Mouse (Mus musculus): ENCODE measurements around the gene Frs3. TPM values are rescaled to one million over a fixed set of nuclear protein-coding genes. Genes with fewer than 3 reads are reported as not detected.

The Frs3 gene
- polyA plus RNA-seq, 1 experiment from 2014 or later: 23.2 TPM

GRCm38 (mm10) chr17:47693671-47694441 is 5.0 kb downstream of the Frs3 start:
- peak overlapping the region; percentile 60 for H3K4me3 ChIP-seq
- ATAC-seq (replicated peaks): peak; percentile 4; the same call in 1 of the 2 replicates
- H3K9ac ChIP-seq (replicated peaks): peak overlapping the region; percentile 66
- peak overlapping the region; percentile 82 for H3K4me2 ChIP-seq (replicated peaks)
- WGBS: 43% methylated on average over 13 of the region's 13 CpGs
- H3K4me1 ChIP-seq: peaks cover 24% of the 10 kb centered on the region
- no peaks in the 10 kb centered on the region for H3K36me3 ChIP-seq
- peak overlapping the region; percentile 32 for H3K27ac ChIP-seq (replicated peaks)
- no peaks in the 10 kb centered on the region for H3K9me3 ChIP-seq
- no peaks in the 10 kb centered on the region for H3K27me3 ChIP-seq

DNA sequence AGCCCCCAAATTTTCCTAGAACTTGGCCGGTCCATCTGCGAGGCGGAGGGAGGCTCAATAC is 5.4 kb downstream of the Frs3 start, which contains the start of gene Gm21981:
Gene Gm21981 (minus strand): TSS at position 14 of the 61 bp plus-strand sequence.
- H3K36me3 ChIP-seq: no peaks in the 10 kb centered on the region
- 0% methylated on average over 3 of the region's 3 CpGs for WGBS
- ATAC-seq (replicated peaks): no peak

GRCm38 (mm10) chr17:47694503-47695336 is 5.9 kb downstream of the Frs3 start, which contains the start of gene Prickle4:
Gene Prickle4 (minus strand): TSS chr17:47694736.
- Histone ChIP-seq H3K27me3 (no peaks in the 10 kb centered on the region), H3K27ac (replicated peaks) (peak within 1 kb of the TSS; percentile 32), H3K4me1 (peaks cover 17% of the 10 kb centered on the region), H3K9ac (replicated peaks) (peak within 1 kb of the TSS; percentile 66), H3K4me2 (replicated peaks) (peak within 1 kb of the TSS; percentile 82), H3K9me3 (no peaks in the 10 kb centered on the region), H3K36me3 (no peaks in the 10 kb centered on the region), H3K4me3 (peak within 1 kb of the TSS; percentile 60)
- ATAC-seq (replicated peaks): peak; percentile 96
- under 1% methylated on average over 81 of the region's 82 CpGs for WGBS

More for the DNA sequence above, 5.4 kb downstream of the Frs3 start, which contains the start of gene Gm21981:
- peak within 1 kb of the TSS; percentile 60 for H3K4me3 ChIP-seq
- H3K4me2 ChIP-seq (replicated peaks): peak within 1 kb of the TSS; percentile 82
- H3K4me1 ChIP-seq: peaks cover 21% of the 10 kb centered on the region
- H3K9ac ChIP-seq (replicated peaks): peak within 1 kb of the TSS; percentile 66
- H3K9me3 ChIP-seq: no peaks in the 10 kb centered on the region
- H3K27ac ChIP-seq (replicated peaks): peak within 1 kb of the TSS; percentile 32
- H3K27me3 ChIP-seq: no peaks in the 10 kb centered on the region

- no peak for ATAC-seq (replicated peaks)
- Histone ChIP-seq H3K9ac (replicated peaks) (peak overlapping the region; percentile 66), H3K27ac (replicated peaks) (peak overlapping the region; percentile 32), H3K36me3 (0 out of 2 replicates have a peak, but pooled peaks cover 3% of the 10 kb centered on the region), H3K4me1 (peaks cover 14% of the 10 kb centered on the region), H3K4me2 (replicated peaks) (peak overlapping the region; percentile 82), H3K27me3 (no peaks in the 10 kb centered on the region), H3K4me3 (peak overlapping the region; percentile 60), H3K9me3 (no peaks in the 10 kb centered on the region)
- under 1% methylated on average over 23 of the region's 23 CpGs for WGBS
Measured at GRCm38 (mm10) chr17:47695337-47695710, 6.5 kb downstream of the Frs3 start.

DNA sequence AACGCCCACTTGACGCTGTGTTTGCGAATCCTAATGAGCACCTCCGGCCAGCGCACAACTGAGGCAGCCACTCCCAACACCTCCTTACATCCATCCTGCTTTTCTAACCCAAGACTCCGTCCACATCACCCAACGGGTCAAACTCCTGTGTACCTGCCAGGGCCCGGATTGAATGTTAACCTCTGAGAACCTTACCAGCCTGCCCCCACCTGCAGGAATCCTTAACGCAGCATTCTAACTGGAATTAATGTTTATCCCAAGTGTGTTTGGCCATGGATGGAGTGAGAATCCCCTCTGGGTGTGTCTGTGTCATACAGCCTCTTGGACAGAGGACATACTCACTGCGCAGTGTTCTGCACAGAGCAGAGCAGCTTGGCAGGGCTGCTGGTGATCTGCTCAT is 9.3 kb downstream of the Frs3 start:
- Histone ChIP-seq H3K27me3 (no peaks in the 10 kb centered on the region), H3K36me3 (0 out of 2 replicates have a peak, but pooled peaks cover 5% of the 10 kb centered on the region), H3K4me3 (no peak overlapping the region), H3K4me2 (replicated peaks) (no peak overlapping the region), H3K4me1 (peaks cover 14% of the 10 kb centered on the region), H3K9me3 (no peaks in the 10 kb centered on the region), H3K9ac (replicated peaks) (no peak overlapping the region), H3K27ac (replicated peaks) (no peak overlapping the region)
- 90% methylated on average over 10 of the region's 10 CpGs for WGBS
- ATAC-seq (replicated peaks): no peak

GRCm38 (mm10) chr17:47699055-47699454 is 10.2 kb downstream of the Frs3 start:
- Histone ChIP-seq H3K36me3 (0 out of 2 replicates have a peak, but pooled peaks cover 5% of the 10 kb centered on the region), H3K4me1 (peaks cover 12% of the 10 kb centered on the region), H3K27ac (replicated peaks) (no peak overlapping the region), H3K27me3 (no peaks in the 10 kb centered on the region), H3K9ac (replicated peaks) (no peak overlapping the region), H3K4me3 (no peak overlapping the region), H3K4me2 (replicated peaks) (no peak overlapping the region), H3K9me3 (no peaks in the 10 kb centered on the region)
- ATAC-seq (replicated peaks): no peak
- WGBS: 80% methylated on average over 2 of the region's 2 CpGs

- no peak overlapping the region for H3K4me2 ChIP-seq (replicated peaks)
- H3K27me3 ChIP-seq: no peaks in the 10 kb centered on the region
- 0 out of 2 replicates have a peak, but pooled peaks have one; percentile 16 for ATAC-seq (replicated peaks)
- no peak overlapping the region for H3K27ac ChIP-seq (replicated peaks)
- WGBS: 73% methylated on average over 9 of the region's 9 CpGs
- H3K4me3 ChIP-seq: no peak overlapping the region
- no peaks in the 10 kb centered on the region for H3K9me3 ChIP-seq
- H3K4me1 ChIP-seq: no peaks in the 10 kb centered on the region
- 0 out of 2 replicates have a peak, but pooled peaks cover 5% of the 10 kb centered on the region for H3K36me3 ChIP-seq
- H3K9ac ChIP-seq (replicated peaks): no peak overlapping the region
Measured at GRCm38 (mm10) chr17:47701793-47702192, 13.0 kb downstream of the Frs3 start.

DNA sequence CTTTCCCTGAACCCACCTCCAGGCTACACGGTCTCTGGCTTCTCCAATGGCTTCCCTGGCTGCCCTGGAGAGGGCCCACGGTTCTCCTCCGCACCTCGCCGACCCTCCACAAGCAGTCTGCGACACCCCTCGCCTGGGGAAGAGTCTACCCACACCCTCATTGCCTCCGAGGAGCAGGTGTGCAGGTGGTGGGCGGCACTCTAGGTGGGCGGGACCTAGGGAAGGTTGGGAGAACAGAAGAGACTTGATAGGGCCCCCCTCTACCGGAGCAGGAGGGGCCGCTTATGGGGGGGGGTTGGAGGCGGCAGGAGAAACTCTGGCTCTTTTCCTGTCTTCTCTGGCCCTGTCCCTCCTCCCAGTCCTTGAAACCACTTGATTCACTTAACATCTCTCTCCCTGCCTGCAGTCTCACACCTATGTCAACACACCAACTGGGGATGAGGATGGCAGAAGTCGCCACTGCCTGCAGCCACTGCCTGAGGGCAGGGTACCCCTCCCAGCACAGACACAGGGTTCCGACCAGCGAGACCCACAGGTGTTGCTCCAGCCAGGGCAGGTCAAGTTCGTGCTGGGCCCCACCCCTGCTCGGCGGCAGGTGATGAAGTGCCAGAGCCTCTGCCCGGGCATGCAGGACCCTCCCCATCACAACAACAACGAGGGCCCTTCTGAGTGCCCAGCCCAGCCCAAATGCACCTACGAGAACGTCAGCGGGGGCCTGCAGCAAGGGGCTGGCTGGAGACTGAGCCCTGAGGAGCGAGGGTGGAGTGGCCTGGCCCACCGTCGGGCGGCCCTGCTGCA is 13.9 kb downstream of the Frs3 start:
- H3K9ac ChIP-seq (replicated peaks): no peak overlapping the region
- WGBS: 58% methylated on average over 28 of the region's 28 CpGs
- H3K27ac ChIP-seq (replicated peaks): no peak overlapping the region
- H3K4me2 ChIP-seq (replicated peaks): no peak overlapping the region
- H3K4me1 ChIP-seq: no peaks in the 10 kb centered on the region
- H3K9me3 ChIP-seq: no peaks in the 10 kb centered on the region
- no peaks in the 10 kb centered on the region for H3K27me3 ChIP-seq
- no peak for ATAC-seq (replicated peaks)
- 0 out of 2 replicates have a peak, but pooled peaks cover 5% of the 10 kb centered on the region for H3K36me3 ChIP-seq
- no peak overlapping the region for H3K4me3 ChIP-seq

DNA sequence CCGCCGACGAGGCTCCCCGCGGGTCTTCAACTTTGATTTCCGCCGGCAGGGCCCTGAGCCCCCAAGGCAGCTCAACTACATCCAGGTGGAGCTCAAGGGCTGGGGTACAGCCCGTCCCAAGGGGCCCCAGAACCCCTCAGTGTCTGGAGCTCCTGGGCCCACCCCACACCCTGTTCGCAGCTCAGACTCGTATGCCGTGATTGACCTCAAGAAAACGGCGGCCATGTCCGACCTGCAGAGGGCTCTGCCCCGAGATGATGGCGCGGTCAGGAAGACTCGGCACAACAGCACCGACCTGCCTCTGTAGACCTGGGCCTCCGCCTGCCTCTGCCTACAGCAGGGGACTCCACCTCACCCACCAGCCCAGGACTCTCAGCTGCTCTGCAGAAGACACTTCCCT is 14.7 kb downstream of the Frs3 start:
- WGBS: 42% methylated on average over 20 of the region's 20 CpGs
- Histone ChIP-seq H3K4me3 (no peak overlapping the region), H3K36me3 (0 out of 2 replicates have a peak, but pooled peaks cover 5% of the 10 kb centered on the region)

GRCm38 (mm10) chr17:47704692-47705091 is 15.9 kb downstream of the Frs3 start:
- no peak overlapping the region for H3K4me2 ChIP-seq (replicated peaks)
- WGBS: 80% methylated on average over 4 of the region's 4 CpGs
- H3K27me3 ChIP-seq: no peaks in the 10 kb centered on the region
- H3K4me1 ChIP-seq: no peaks in the 10 kb centered on the region
- H3K27ac ChIP-seq (replicated peaks): no peak overlapping the region
- H3K9ac ChIP-seq (replicated peaks): no peak overlapping the region
- no peaks in the 10 kb centered on the region for H3K9me3 ChIP-seq
- no peak for ATAC-seq (replicated peaks)
- H3K4me3 ChIP-seq: no peak overlapping the region
- 0 out of 2 replicates have a peak, but pooled peaks cover 5% of the 10 kb centered on the region for H3K36me3 ChIP-seq

More for the DNA sequence above, 14.7 kb downstream of the Frs3 start:
- H3K4me1 ChIP-seq: no peaks in the 10 kb centered on the region
- H3K27ac ChIP-seq (replicated peaks): no peak overlapping the region
- no peak overlapping the region for H3K9ac ChIP-seq (replicated peaks)
- H3K27me3 ChIP-seq: no peaks in the 10 kb centered on the region
- no peak overlapping the region for H3K4me2 ChIP-seq (replicated peaks)
- no peak for ATAC-seq (replicated peaks)
- no peaks in the 10 kb centered on the region for H3K9me3 ChIP-seq

DNA sequence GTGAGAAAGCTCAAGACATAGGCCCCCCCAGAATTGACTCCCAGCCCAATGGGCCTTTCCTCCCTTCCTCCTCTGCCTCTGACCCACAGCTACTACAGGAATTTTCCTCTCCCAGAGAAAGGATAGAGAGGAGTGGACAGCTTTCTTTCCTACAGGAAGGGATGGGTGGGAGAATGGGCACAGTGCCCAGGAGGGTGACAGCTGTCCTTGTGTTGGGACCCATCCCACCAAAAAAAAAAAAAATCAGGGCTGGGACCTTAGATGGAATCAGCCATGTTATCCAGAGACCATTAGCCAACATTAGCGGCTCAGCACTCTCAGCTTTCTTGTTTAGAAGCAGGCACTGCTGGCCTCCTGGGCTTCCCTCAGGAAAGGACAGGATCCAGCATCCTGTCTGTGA is 17.4 kb downstream of the Frs3 start:
- Histone ChIP-seq H3K4me2 (replicated peaks) (no peak overlapping the region), H3K4me3 (no peak overlapping the region), H3K9me3 (no peaks in the 10 kb centered on the region), H3K4me1 (no peaks in the 10 kb centered on the region), H3K27ac (replicated peaks) (no peak overlapping the region), H3K27me3 (no peaks in the 10 kb centered on the region), H3K36me3 (0 out of 2 replicates have a peak, but pooled peaks cover 3% of the 10 kb centered on the region), H3K9ac (replicated peaks) (no peak overlapping the region)
- ATAC-seq (replicated peaks): no peak
- 79% methylated on average over 1 of the region's 1 CpGs for WGBS

- H3K4me3 ChIP-seq: no peak overlapping the region
- H3K4me2 ChIP-seq (replicated peaks): no peak overlapping the region
- WGBS: 87% methylated on average over 3 of the region's 3 CpGs
- H3K9me3 ChIP-seq: no peaks in the 10 kb centered on the region
- no peaks in the 10 kb centered on the region for H3K36me3 ChIP-seq
- ATAC-seq (replicated peaks): no peak
- H3K4me1 ChIP-seq: no peaks in the 10 kb centered on the region
- H3K27ac ChIP-seq (replicated peaks): no peak overlapping the region
- H3K9ac ChIP-seq (replicated peaks): no peak overlapping the region
- H3K27me3 ChIP-seq: no peaks in the 10 kb centered on the region
Measured at GRCm38 (mm10) chr17:47707961-47708360, 19.1 kb downstream of the Frs3 start.

Measured in forebrain, embryonic 15.5 days (tissue).